Mouse (Mus musculus) E14TG2a.4 (cell line): ENCODE results near the gene Xpo5.

Experiments used
- CTCF ChIP-seq: conservative IDR thresholded peaks from 2 replicates; pipeline ENCODE4 v1.5.1; 2014; ENCODE audit warnings: low read length
- NANOG ChIP-seq: IDR thresholded peaks from 2 replicates; pipeline ENCODE4 v1.6.1; 2014; ENCODE audit warnings: borderline replicate concordance, low read length, mixed read lengths
- POU5F1 ChIP-seq: IDR thresholded peaks from 2 replicates; pipeline ENCODE4 v1.6.1; 2014; ENCODE audit warnings: low read length, borderline replicate concordance

GRCm38 (mm10) chr17:46272675-46273074 lies 70.1 kb downstream of the Xpo5 start:
- TF ChIP-seq CTCF (no peak), POU5F1 (no peak), NANOG (no peak)
